Comparison of ENCODE assay signal across 11 mouse cellular contexts in the genomic region with DNA sequence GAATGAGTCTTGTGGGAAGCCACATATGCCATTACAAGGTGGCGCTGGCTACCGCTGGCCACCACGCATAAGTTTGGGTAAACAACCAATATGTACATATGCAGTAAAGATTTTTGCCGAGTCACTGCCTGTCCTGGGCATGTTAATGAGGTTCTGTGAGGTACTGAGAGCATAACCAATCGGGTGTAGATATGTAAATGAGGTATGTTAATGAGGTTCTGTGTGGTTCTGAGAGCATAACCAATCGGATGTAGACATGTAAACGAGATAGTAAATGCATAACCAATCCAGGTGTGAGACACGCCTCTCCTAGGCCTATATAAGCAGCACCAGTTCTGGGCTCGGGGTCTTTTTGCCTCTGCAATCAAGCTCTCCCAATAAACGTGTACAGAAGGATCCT. TPM values are rescaled to one million over a fixed set of nuclear protein-coding genes. Genes with fewer than 3 reads are reported as not detected.
DNase-seq lines count a peak whose midpoint lies in the region; ATAC-seq and TF ChIP-seq lines count a peak whose summit lies in the region.
"Not testable (repeated sequence)": the region's sequence is repeated elsewhere in the genome, so short reads cannot be mapped to it uniquely, and the experiment has no call there.
"Had no signal": no experiment of that assay in that cellular context is flagged by ENCODE, and none has a peak within 500 bp of the region (broad histone marks: within the 10 kb centered on the region; RNA-seq: fewer than 3 reads in every experiment).

No protein-coding gene starts in this region.

- not testable (repeated sequence) for H3K27ac ChIP-seq in MEL (ENCODE audit: control insufficient read depth, low read depth, low read length); midbrain, embryonic 11.5 days (ENCODE audit: low read depth, low read length)

- not testable (repeated sequence) for TF ChIP-seq CTCF in MEL (IDR thresholded peaks at IDR 0.05 in 2 of 3, conservative IDR thresholded peaks at IDR 0.05 in 1 of 3; ENCODE audit: control insufficient read depth in 1 of 3, insufficient read depth in 1 of 3, low read depth in 2 of 3, low read length in 3 of 3, poor library complexity in 1 of 3, severe bottlenecking in 1 of 3)

- H3K4me1 ChIP-seq in MEL (ENCODE audit: control insufficient read depth in 1 of 2, insufficient read depth in 2 of 2, low read length in 2 of 2); midbrain, embryonic 11.5 days (ENCODE audit: control insufficient read depth, insufficient read depth, low read length): not testable (repeated sequence)

- not testable (repeated sequence) for H3K4me3 ChIP-seq in MEL (ENCODE audit: control insufficient read depth in 1 of 2, insufficient read depth in 1 of 2, low read depth in 2 of 2, low read length in 2 of 2); midbrain, embryonic 11.5 days (ENCODE audit: low read depth, low read length)

- not testable (repeated sequence) for H3K27me3 ChIP-seq in MEL (ENCODE audit: control insufficient read depth in 1 of 2, insufficient read depth in 2 of 2, low read length in 2 of 2)
- H3K27me3 ChIP-seq in midbrain, embryonic 11.5 days (ENCODE audit: control insufficient read depth, insufficient read depth, low read length) = peaks cover 13% of the 10 kb centered on the region

- ATAC-seq in midbrain, embryonic 11.5 days (ENCODE audit: low FRiP score) = not testable (repeated sequence)

- not testable (repeated sequence) for H3K9ac ChIP-seq in MEL (ENCODE audit: control insufficient read depth, low read depth, low read length, poor library complexity, severe bottlenecking); midbrain, embryonic 11.5 days (ENCODE audit: low read length)

- not testable (repeated sequence) for TF ChIP-seq EP300 in MEL (IDR thresholded peaks at IDR 0.05; ENCODE audit: low read depth in 1 of 2, low read length in 2 of 2)

- TF ChIP-seq POLR2A in MEL (IDR thresholded peaks at IDR 0.05; ENCODE audit: control insufficient read depth in 1 of 2, insufficient read depth in 1 of 2, low read depth in 1 of 2, low read length in 2 of 2, poor library complexity in 1 of 2) = not testable (repeated sequence)

- 89% methylated on average over 10 of the region's 10 CpGs for WGBS in midbrain, embryonic 11.5 days

- H3K4me2 ChIP-seq in midbrain, embryonic 11.5 days = not testable (repeated sequence)

- DNase-seq in 416B (ENCODE audit: low read depth) (peak; percentile 24), ES-CJ7 (ENCODE audit: low read depth, low spot score) (peak; percentile 72), MEL (ENCODE audit: low read depth, low spot score) (peak; percentile 60), R1 (ENCODE audit: low read depth, low spot score) (peak; percentile 79)
- DNase-seq in c-Kit-positive CD71-positive TER-119-negative erythroid progenitor cells, embryonic 14.5 days (ENCODE audit: low read depth) = peak; percentile 6
- peak; percentile 51 for DNase-seq in midbrain, embryonic 11.5 days (ENCODE audit: low spot score, missing footprints)

- H3K9me3 ChIP-seq in MEL (replicated peaks; ENCODE audit: insufficient read depth, low read length); midbrain, embryonic 11.5 days (ENCODE audit: control insufficient read depth, low read length): not testable (repeated sequence)

- not testable (repeated sequence) for TF ChIP-seq RAD21 in MEL (IDR thresholded peaks at IDR 0.05; ENCODE audit: low read depth, low read length)

- H3K36me3 ChIP-seq in MEL (ENCODE audit: control insufficient read depth in 1 of 2, insufficient read depth in 2 of 2, low read length in 2 of 2); midbrain, embryonic 11.5 days (ENCODE audit: control insufficient read depth, insufficient read depth, low read length): not testable (repeated sequence)

- not testable (repeated sequence) for H3K79me2 ChIP-seq in MEL (ENCODE audit: control insufficient read depth, insufficient read depth, low read length, poor library complexity)

TF ChIP-seq in MEL, 35 proteins besides CTCF, POLR2A, EP300 and RAD21:
- peak; percentile 79 for TF ChIP-seq TBP (IDR thresholded peaks at IDR 0.05; ENCODE audit: low read depth, low read length)

RNA-seq across cellular contexts. Expression of a gene that starts 16.1 kb away (rescaled TPM):
- total RNA-seq in MEL (2012; rRNA removed) = not detected in 2 replicates
- polyA plus RNA-seq in MEL (2012; ENCODE audit: insufficient read depth in 1 of 2, insufficient read length in 2 of 2, low read depth in 1 of 2, low replicate concordance in 2 of 2, missing spikeins in 1 of 2) = not detected
- polyA plus RNA-seq in midbrain, embryonic 11.5 days (2014; fragmentation: Nextera tagmentation; extraction: Ambion mirVana) = 5.1 and 6.5 TPM in 2 replicates
- total RNA-seq: common myeloid progenitor, adult 5-6 weeks had no signal
- polyA plus RNA-seq: activated CD4-positive, CD25-positive, alpha-beta regulatory T cell, adult 4 months; C2C12; erythroblast, embryonic 14.5 days; G1E had no signal

RNA-seq across cellular contexts. Expression of a gene that starts 49.7 kb away (rescaled TPM):
- total RNA-seq in MEL (2012; rRNA removed) = 434 and 453 TPM in 2 replicates
- polyA plus RNA-seq in MEL (2012; ENCODE audit: insufficient read depth in 1 of 2, insufficient read length in 2 of 2, low read depth in 1 of 2, low replicate concordance in 2 of 2, missing spikeins in 1 of 2) = 1,000 to 10,000 TPM in 1 of 2 experiments, 100 to 1,000 TPM in 1; 257 to 1,128 TPM
- polyA plus RNA-seq in midbrain, embryonic 11.5 days (2014; fragmentation: Nextera tagmentation; extraction: Ambion mirVana) = 974 and 988 TPM in 2 replicates

RNA-seq across cellular contexts. Expression of a gene that starts 50.3 kb away (rescaled TPM):
- total RNA-seq in MEL (2012; rRNA removed) = 25.7 and 36.3 TPM in 2 replicates
- polyA plus RNA-seq in MEL (2012; ENCODE audit: insufficient read depth in 1 of 2, insufficient read length in 2 of 2, low read depth in 1 of 2, low replicate concordance in 2 of 2, missing spikeins in 1 of 2) = 10 to 100 TPM in 1 of 2 experiments, not detected in 1; 25.4 TPM
- polyA plus RNA-seq in midbrain, embryonic 11.5 days (2014; fragmentation: Nextera tagmentation; extraction: Ambion mirVana) = 28.6 and 30.3 TPM in 2 replicates

RNA-seq across cellular contexts. Expression of a gene that starts 59.3 kb away (rescaled TPM):
- 159 and 175 TPM in 2 replicates for total RNA-seq in MEL (2012; rRNA removed)
- polyA plus RNA-seq in MEL (2012; ENCODE audit: insufficient read depth in 1 of 2, insufficient read length in 2 of 2, low read depth in 1 of 2, low replicate concordance in 2 of 2, missing spikeins in 1 of 2) = 100 to 1,000 TPM in 1 of 2 experiments, not detected in 1; 192 TPM
- polyA plus RNA-seq in midbrain, embryonic 11.5 days (2014; fragmentation: Nextera tagmentation; extraction: Ambion mirVana) = 86.9 and 89.9 TPM in 2 replicates

RNA-seq across cellular contexts. Expression of a gene that starts 59.5 kb away (rescaled TPM):
- total RNA-seq in MEL (2012; rRNA removed) = 63.9 and 69.9 TPM in 2 replicates
- polyA plus RNA-seq in MEL (2012; ENCODE audit: insufficient read depth in 1 of 2, insufficient read length in 2 of 2, low read depth in 1 of 2, low replicate concordance in 2 of 2, missing spikeins in 1 of 2) = 10 to 100 TPM in 1 of 2 experiments, not detected in 1; 58.5 TPM
- polyA plus RNA-seq in midbrain, embryonic 11.5 days (2014; fragmentation: Nextera tagmentation; extraction: Ambion mirVana) = 72.5 and 76.2 TPM in 2 replicates

Comparison
In these comparisons a context has a peak if more than half of its experiments do, and no peak if none do; other contexts are left out.
1. DNase-seq: peak in every context shown above with its lines; median percentile 79 in R1; 72 in ES-CJ7; 60 in MEL; 51 in midbrain, embryonic 11.5 days; 24 in 416B; 6 in c-Kit-positive CD71-positive TER-119-negative erythroid progenitor cells, embryonic 14.5 days.